Mouse (Mus musculus): Measurements from ENCODE around the gene Fxyd6.

Fxyd6 gene

GRCm38 (mm10) chr9:45411803-45412202, 41.8 kb downstream of the Fxyd6 start:
- peak in 1 of 2 experiments; percentile 27 for DNase-seq (ENCODE audit: low spot score in 2 of 2)

- DNase-seq (ENCODE audit: low spot score in 2 of 2), result peak; percentile 79 to 94
These were observed 42.3 kb downstream of the Fxyd6 start for GRCm38 (mm10) chr9:45412287-45412686.

- DNase-seq (ENCODE audit: low spot score in 2 of 2), result no peak
These were observed 42.9 kb downstream of the Fxyd6 start for GRCm38 (mm10) chr9:45412700-45413477.

GRCm38 (mm10) chr9:45413478-45414140, 43.6 kb downstream of the Fxyd6 start:
- peak; percentile 6 to 54 for DNase-seq (ENCODE audit: low spot score in 2 of 2)

GRCm38 (mm10) chr9:45415912-45416311, 45.9 kb downstream of the Fxyd6 start:
- peak in 1 of 2 experiments; percentile 32 for DNase-seq (ENCODE audit: low spot score in 2 of 2)

- peak; percentile 33 to 72 for DNase-seq (ENCODE audit: low spot score in 2 of 2)
These were observed 47.3 kb downstream of the Fxyd6 start for GRCm38 (mm10) chr9:45417245-45417644.

DNA sequence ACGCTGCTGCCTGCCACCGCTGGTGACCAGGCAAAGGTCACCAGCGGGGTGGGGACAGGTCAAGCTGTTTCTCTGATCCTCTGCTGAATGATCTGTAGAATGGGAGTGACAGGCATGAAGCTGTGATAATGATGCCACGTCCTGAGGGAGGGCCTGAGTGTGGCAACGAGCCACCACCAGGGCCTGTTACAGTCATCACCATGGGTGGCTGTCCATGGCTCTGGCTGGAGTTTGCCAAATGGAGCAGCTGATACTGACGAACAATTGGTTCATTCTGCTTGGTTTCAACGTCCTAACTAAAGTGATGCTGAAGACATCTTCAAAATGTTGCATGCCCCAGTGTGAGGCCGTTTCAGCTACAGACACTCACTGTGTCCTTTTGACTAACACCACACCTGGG, 48.3 kb downstream of the Fxyd6 start:
- DNase-seq (ENCODE audit: low spot score in 2 of 2), result no peak

GRCm38 (mm10) chr9:45421209-45421608, 51.2 kb downstream of the Fxyd6 start:
- DNase-seq (ENCODE audit: low spot score in 2 of 2), result peak in 1 of 2 experiments; percentile 26

GRCm38 (mm10) chr9:45422761-45423298, 52.8 kb downstream of the Fxyd6 start:
- DNase-seq (ENCODE audit: low spot score in 2 of 2), result no peak

- DNase-seq (ENCODE audit: low spot score in 2 of 2), result no peak
These were observed 56.5 kb downstream of the Fxyd6 start, which contains the start of gene Dscaml1 for GRCm38 (mm10) chr9:45426456-45426855. TSS of gene Dscaml1 (plus strand) at chr9:45426628.

DNA sequence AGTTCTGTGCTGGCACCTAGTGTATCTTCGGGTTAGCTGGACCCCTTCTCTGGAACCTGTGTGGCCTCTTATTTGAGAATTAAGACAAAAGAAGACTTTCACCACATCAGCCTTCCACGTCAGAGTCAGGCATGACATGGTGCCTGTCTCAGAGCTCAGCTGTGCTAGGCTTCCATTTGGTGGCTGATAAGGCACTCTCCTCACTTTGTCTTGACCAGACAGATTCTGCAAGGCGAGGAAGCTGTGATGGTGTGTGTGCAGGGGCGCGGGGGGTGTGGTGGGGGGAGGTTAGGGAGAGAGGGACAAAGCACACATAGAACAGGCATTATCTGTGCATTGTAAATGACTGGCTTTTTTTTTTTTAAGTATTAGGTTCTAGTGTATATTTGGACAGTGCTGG, 59.4 kb downstream of the Fxyd6 start:
- DNase-seq (ENCODE audit: low spot score in 2 of 2), result no peak

- no peak for DNase-seq (ENCODE audit: low spot score in 2 of 2)
These were observed 60.1 kb downstream of the Fxyd6 start for GRCm38 (mm10) chr9:45429951-45430697.

GRCm38 (mm10) chr9:45430698-45430959, 60.6 kb downstream of the Fxyd6 start:
- no peak for DNase-seq (ENCODE audit: low spot score in 2 of 2)

- DNase-seq (ENCODE audit: low spot score in 2 of 2), result no peak
These were observed 61.2 kb downstream of the Fxyd6 start for GRCm38 (mm10) chr9:45431150-45431549.

- DNase-seq (ENCODE audit: low spot score in 2 of 2), result no peak
These were observed 62.7 kb downstream of the Fxyd6 start for GRCm38 (mm10) chr9:45432639-45433038.

- no peak for DNase-seq (ENCODE audit: low spot score in 2 of 2)
These were observed 63.1 kb downstream of the Fxyd6 start for GRCm38 (mm10) chr9:45433119-45433518.

GRCm38 (mm10) chr9:45434171-45434570, 64.2 kb downstream of the Fxyd6 start:
- DNase-seq (ENCODE audit: low spot score in 2 of 2), result no peak

DNA sequence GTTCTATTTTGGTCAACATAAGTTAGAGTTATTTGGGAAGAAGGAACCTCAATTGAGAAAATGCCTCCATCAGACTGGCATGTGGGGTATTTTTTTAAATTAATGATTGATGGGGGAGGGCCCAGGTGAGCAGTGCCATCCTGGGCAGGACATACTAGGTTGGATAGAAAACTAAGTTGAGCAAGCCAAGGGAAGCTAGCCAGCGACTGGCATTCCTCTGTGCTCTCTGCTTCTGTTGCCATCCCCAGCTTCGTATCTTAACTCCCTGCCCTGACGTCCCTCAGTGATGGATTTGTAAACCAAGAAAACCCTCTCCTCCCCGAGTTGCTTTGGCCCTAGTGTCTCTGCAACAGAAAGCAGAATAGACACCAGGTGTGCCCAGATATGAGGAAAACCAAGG, 69.0 kb downstream of the Fxyd6 start:
- no peak for DNase-seq (ENCODE audit: low spot score in 2 of 2)

DNA sequence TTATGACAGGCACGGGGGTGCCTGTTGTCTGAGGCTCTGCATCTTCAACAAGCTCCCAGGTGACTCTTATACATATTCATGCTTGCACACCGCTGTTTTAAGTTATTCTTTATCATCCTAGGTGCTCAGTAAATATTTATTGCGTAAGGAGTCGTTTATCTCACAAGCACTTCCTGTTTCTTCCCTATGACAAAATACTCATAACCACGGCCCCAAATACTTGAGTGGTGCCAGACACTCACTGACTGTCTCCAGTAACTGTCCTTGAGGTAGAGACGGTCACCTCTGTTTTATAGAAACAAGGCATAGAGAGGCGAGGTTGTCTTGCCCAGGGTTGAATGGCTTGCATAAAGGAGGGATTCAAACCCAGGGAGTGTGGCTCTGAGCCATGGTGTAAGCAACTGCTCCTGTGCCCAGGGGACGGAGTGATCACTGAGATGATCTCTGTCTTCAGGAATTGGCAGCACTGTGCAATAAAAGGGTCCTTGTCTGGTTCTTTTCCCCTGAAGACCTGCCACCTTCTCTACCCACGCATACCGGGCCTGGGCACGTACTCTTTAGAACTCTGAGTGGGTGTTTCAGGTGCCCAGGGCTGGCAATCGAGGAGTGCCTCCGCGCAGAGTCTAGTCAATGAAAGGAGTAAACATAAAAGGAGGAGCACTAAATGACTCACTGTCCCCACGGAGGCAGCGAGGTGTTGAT, 70.2 kb downstream of the Fxyd6 start:
- DNase-seq (ENCODE audit: low spot score in 2 of 2), result no peak

DNA sequence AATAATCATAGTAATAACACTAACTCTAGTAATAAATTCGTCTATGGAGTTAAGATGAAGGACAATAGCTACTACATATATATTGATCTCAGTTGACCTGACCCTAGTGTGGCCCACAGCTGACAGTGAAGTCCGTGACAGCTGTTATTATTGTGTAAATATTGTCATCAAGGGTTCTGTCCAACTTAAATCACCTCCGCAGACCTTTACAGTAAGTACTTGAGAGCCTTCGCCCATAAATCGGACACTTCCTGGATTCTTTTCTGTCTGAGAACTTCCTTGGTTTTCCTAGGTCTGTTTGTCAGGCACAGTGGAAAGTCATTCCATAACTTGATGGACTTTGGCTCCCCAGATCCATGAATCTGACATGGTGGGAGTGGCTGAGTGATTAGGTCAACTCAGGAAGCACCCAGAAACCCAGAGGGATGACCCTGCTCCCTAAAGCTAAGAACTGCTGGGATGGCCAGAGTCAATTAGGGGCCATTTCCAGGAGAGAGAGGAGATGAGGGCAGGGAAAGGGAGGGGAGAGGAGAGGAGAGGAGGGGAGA, 74.3 kb downstream of the Fxyd6 start:
- DNase-seq (ENCODE audit: low spot score in 2 of 2), result no peak

All from thymus, postnatal 10 days (tissue).